Mouse (Mus musculus) heart, postnatal 0 days (tissue): ENCODE results near the gene Pglyrp1.

Experiments used
- CTCF ChIP-seq: IDR thresholded peaks from 2 replicates; pipeline ENCODE4 v1.5.1; 2016; ENCODE audit warnings: antibody characterized with exemption, control low read depth, low read depth
- EP300 ChIP-seq: IDR thresholded peaks from 2 replicates; pipeline ENCODE4 v1.6.1; 2016; ENCODE audit warnings: antibody characterized with exemption, low read depth

- TF ChIP-seq CTCF (no peak), EP300 (no peak)
These were observed 15.8 kb downstream of the Pglyrp1 start for GRCm38 (mm10) chr7:18886963-18887362.
